Mouse (Mus musculus) heart, embryonic 12.5 days (tissue): ENCODE data around the gene Scamp5. TPM values are rescaled to one million over a fixed set of nuclear protein-coding genes. Genes with fewer than 3 reads are reported as not detected.
"Not testable (repeated sequence)": the region's sequence is repeated elsewhere in the genome, so short reads cannot be mapped to it uniquely, and the experiment has no call there.

Source experiments
- ATAC-seq: fragments of 200-750 bp; cut with Nextera tagmentation; 2 replicates; pipeline ENCODE4 v1.8.0; 2017; ENCODE audit warnings: moderate TSS enrichment, moderate library complexity; ENCODE audit not compliant: insufficient number of reproducible peaks, low FRiP score
- H3K27ac ChIP-seq: fragments of 300-500 bp; sonication (generic); 2 replicates; pipeline ENCODE4 v1.5.1; 2016; ENCODE audit warnings: mild to moderate bottlenecking, moderate library complexity; ENCODE audit not compliant: poor library complexity, severe bottlenecking
- H3K27me3 ChIP-seq: fragments of 300-500 bp; sonication (generic); replicated peaks from 2 replicates; pipeline ENCODE4 v1.6.1; 2016; ENCODE audit warnings: mild to moderate bottlenecking, moderate library complexity
- H3K36me3 ChIP-seq: fragments of 300-500 bp; sonication (generic); 2 replicates; pipeline ENCODE4 v1.6.1; 2016; ENCODE audit warnings: mild to moderate bottlenecking, moderate library complexity
- H3K4me1 ChIP-seq: fragments of 300-500 bp; sonication (generic); replicated peaks from 2 replicates; pipeline ENCODE4 v1.6.1; 2016; ENCODE audit warnings: mild to moderate bottlenecking
- H3K4me2 ChIP-seq: fragments of 300-500 bp; sonication (generic); 2 replicates; pipeline ENCODE4 v1.6.1; 2016; ENCODE audit warnings: mild to moderate bottlenecking, moderate library complexity
- H3K4me3 ChIP-seq: fragments of 300-500 bp; sonication (generic); 2 replicates; pipeline ENCODE4 v1.5.1; 2016; ENCODE audit warnings: mild to moderate bottlenecking
- H3K9ac ChIP-seq: fragments of 300-500 bp; sonication (generic); 2 replicates; pipeline ENCODE4 v1.6.1; 2016; ENCODE audit warnings: mild to moderate bottlenecking, moderate library complexity
- H3K9me3 ChIP-seq: fragments of 300-500 bp; sonication (generic); replicated peaks from 2 replicates; pipeline ENCODE4 v1.6.1; 2016; ENCODE audit warnings: mild to moderate bottlenecking, moderate library complexity
- WGBS: fragments of 180-500 bp; shearing (Covaris S2); methylation state at CpG from one replicate; pipeline ENCODE4 v1.1.7; 2016; 5-methylcytosine and 5-hydroxymethylcytosine counted together
- polyA plus RNA-seq: library from polyadenylated mRNA; unstranded; fragments of >200 nt; fragmentation: Nextera tagmentation; extraction: Ambion mirVana; gene quantifications from 2 replicates; pipeline ENCODE4 v1.2.1, GENCODE M21; 2016

Scamp5 gene
- polyA plus RNA-seq, 1 experiment from 2014 or later, result 12.3 TPM

DNA sequence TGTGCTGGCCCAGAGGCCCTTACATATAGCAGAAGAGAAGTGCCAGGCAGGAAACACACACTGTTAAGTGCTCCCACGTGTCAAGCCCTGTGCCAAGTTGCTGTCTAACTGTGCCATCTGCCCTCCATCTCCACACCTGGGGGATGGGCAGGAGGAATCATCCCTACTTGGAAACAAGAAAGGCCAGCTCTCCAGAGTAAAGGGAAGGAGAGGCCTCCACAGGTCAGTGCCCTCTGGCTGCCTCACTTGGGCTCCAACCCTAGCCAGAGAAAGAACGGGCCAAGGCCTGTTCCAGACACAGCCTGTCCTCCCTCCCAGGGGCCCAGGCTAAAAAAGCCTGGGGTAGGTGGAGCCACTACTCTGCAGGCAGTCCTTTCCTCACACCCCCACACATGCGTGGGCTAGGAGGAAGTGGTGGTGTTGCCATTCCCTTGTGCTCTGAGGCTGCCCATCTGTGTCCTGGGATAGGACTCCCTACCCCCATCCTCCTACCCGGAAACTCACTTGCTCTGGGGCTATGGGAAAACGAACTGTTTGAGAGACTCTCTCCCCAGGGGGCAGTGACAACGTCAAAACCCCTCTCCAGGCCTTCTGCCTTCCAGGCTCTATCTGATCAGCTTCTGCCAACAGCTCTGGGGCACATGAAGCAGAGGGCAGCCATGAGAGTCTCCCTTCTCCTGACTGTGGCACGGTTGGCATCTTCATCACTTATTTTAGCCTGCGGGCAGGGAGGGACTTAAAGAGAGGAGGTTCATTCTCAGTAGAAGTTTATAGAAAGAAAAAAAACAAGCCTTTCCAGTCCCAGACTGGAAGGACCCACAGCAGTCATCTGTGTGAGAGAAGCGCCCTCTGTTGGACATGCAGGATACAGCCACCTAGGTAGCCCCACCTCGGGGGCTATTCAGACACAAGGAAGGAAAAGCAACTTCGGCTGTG, 34.5 kb downstream of the Scamp5 start:
- Histone ChIP-seq H3K27me3 (no peaks in the 10 kb centered on the region), H3K27ac (peak overlapping the region; percentile 59; the same call in 1 of the 2 replicates), H3K36me3 (no peaks in the 10 kb centered on the region), H3K4me1 (peaks cover 43% of the 10 kb centered on the region), H3K4me2 (0 out of 2 replicates have a peak overlapping the region, but pooled peaks have one; percentile 26), H3K4me3 (no peak overlapping the region), H3K9me3 (no peaks in the 10 kb centered on the region), H3K9ac (peak overlapping the region; percentile 45; the same call in 1 of the 2 replicates)
- 13% methylated on average over 11 of the region's 11 CpGs for WGBS
- peak; percentile 73 for ATAC-seq

DNA sequence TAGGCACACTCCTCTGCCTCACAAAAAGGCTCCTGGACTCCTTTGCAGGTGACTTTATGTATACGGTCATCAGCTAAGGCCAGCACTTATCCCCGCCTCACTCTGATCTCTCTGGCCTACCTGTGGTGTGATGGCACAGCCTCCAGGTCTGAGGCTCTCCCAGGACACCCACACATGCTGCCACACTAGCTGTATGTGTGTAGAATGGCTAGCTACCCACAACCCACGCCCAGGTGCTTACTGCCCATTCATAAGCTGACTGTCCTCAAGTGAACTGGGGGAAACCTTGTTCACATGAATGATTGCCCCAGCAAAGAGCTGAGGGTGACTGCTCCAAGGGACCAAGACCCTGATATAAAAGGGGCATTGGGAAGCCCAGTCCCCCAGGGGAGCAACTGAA, 35.4 kb downstream of the Scamp5 start:
- peaks cover 44% of the 10 kb centered on the region for H3K4me1 ChIP-seq
- no peak for ATAC-seq
- no peak overlapping the region for H3K27ac ChIP-seq
- H3K9ac ChIP-seq, result no peak overlapping the region
- H3K27me3 ChIP-seq, result no peaks in the 10 kb centered on the region
- no peaks in the 10 kb centered on the region for H3K9me3 ChIP-seq
- H3K36me3 ChIP-seq, result no peaks in the 10 kb centered on the region
- WGBS, result 92% methylated on average over 3 of the region's 3 CpGs
- H3K4me3 ChIP-seq, result no peak overlapping the region
- no peak overlapping the region for H3K4me2 ChIP-seq

DNA sequence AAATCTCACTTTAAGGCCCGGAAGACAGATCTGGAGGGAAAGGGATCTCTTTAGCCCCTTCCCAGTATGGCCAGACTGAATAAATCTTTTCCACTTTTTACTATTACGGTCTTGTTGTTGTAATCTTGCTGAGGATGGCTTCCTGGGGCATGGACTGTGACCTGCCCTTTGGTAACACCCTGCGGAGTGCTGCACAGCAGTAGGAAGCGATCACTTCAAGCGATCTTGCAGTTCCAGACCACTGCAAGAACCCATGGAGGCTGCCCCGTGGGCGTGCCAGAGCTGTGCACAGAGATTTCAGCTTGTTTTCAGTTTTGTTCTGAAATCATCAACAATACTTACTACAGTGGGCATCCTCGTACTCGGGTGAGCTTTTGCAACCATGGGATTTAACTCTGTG, 36.7 kb downstream of the Scamp5 start:
- Histone ChIP-seq H3K4me3 (no peak overlapping the region), H3K27ac (no peak overlapping the region), H3K36me3 (no peaks in the 10 kb centered on the region; the same call in 1 of the 2 replicates), H3K9ac (0 out of 2 replicates have a peak overlapping the region, but pooled peaks have one; percentile 16), H3K9me3 (no peaks in the 10 kb centered on the region), H3K4me2 (no peak overlapping the region), H3K27me3 (no peaks in the 10 kb centered on the region), H3K4me1 (peaks cover 37% of the 10 kb centered on the region)
- ATAC-seq, result no peak
- WGBS, result 55% methylated on average over 9 of the region's 9 CpGs

DNA sequence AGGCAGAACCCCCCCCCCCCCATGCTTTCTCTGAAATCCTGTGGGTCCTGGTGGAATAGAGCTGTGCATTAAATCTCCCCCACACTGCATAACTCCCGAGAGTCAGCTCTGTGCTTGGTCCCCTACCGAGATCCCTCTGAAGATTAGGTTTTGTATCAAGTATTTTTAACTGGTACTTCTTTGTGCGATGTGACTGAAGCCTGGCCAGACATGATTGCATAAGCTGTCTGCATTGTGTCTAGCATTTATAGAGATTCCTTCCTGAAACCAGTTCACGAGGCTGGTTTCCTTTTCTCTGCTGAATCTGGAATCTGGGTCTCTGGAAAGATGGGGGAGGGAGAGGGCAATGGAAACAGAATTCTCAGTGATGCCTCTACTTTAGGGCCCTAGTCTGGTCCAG, 39.5 kb downstream of the Scamp5 start:
- Histone ChIP-seq H3K4me2 (no peak overlapping the region), H3K27me3 (no peaks in the 10 kb centered on the region)
- 38% methylated on average over 4 of the region's 4 CpGs for WGBS

DNA sequence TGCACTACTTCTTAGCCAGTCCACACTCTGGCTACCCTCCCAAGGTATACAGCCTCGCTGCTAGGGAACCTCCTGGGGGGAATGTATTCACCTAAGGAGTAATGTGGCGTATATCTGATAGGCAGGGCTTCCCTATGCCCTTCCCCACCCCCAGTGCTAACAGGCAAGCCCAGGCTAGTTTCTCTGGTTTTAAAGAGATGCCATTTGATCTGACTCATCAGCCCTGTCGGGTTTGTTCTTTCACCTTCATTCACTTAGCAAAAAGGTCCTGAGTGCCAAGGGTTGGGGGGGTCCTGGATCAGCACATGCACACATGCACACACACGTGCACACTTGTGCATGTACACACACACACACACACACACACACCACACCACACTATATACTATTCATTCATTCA, 39.9 kb downstream of the Scamp5 start:
- ATAC-seq, result no peak
- Histone ChIP-seq H3K9ac (no peak overlapping the region), H3K27ac (no peak overlapping the region), H3K27me3 (no peaks in the 10 kb centered on the region), H3K4me3 (no peak overlapping the region), H3K9me3 (no peaks in the 10 kb centered on the region), H3K36me3 (no peaks in the 10 kb centered on the region; the same call in 1 of the 2 replicates), H3K4me1 (peaks cover 47% of the 10 kb centered on the region), H3K4me2 (no peak overlapping the region)
- 65% methylated on average over 4 of the region's 4 CpGs for WGBS

More for the DNA sequence above, 39.5 kb downstream of the Scamp5 start:
- Histone ChIP-seq H3K4me1 (peaks cover 51% of the 10 kb centered on the region), H3K9me3 (no peaks in the 10 kb centered on the region), H3K9ac (no peak overlapping the region), H3K36me3 (no peaks in the 10 kb centered on the region; the same call in 1 of the 2 replicates), H3K27ac (no peak overlapping the region), H3K4me3 (no peak overlapping the region)
- ATAC-seq, result no peak

DNA sequence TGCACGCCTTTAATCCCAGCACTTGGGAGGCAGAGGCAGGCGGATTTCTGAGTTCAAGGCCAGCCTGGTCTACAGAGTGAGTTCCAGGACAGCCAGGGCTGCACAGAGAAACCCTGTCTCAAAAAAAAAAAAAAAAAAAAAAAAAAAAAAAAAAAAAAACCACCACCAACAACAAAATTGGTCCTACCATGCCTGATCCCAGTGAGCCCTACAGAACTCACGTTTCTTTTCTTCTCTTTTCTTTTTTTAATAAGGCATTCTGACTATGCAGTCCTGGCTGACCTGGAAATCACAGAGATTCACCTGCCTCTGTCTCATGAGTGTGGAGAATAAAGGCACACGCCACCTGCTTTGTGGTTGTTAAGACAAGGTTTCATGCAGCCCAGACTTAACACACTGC, 40.7 kb downstream of the Scamp5 start:
- H3K4me3 ChIP-seq, H3K4me2 ChIP-seq, H3K27me3 ChIP-seq, H3K27ac ChIP-seq, H3K9me3 ChIP-seq, H3K36me3 ChIP-seq, ATAC-seq, H3K9ac ChIP-seq: not testable (repeated sequence)
- WGBS, result 88% methylated on average over 4 of the region's 4 CpGs
- peaks cover 39% of the 10 kb centered on the region for H3K4me1 ChIP-seq

DNA sequence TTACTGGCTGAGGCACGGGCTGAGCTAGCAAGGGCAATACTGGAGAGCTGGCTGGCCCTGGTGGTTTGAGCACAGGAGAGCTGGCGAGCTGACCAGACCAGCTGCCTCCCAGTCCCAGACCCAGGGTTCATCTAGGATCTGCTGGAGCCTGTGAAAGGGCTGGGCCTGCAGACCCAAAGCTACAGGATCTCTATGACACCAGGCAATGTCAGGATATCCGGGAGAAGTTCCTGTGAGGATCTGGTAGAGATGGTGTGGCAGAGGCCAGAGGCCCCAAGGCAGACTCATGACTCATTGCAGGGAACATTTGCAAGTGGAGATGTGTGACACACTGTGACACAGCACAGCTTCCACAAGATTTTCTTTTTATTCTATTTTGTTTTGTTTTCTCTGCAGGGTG, 42.7 kb downstream of the Scamp5 start:
- 57% methylated on average over 3 of the region's 3 CpGs for WGBS
- H3K9me3 ChIP-seq, result no peaks in the 10 kb centered on the region
- H3K27me3 ChIP-seq, result no peaks in the 10 kb centered on the region
- no peak overlapping the region for H3K9ac ChIP-seq
- no peak overlapping the region for H3K4me3 ChIP-seq
- no peaks in the 10 kb centered on the region; the same call in 1 of the 2 replicates for H3K36me3 ChIP-seq
- ATAC-seq, result peak; percentile 37; the same call in 1 of the 2 replicates
- no peak overlapping the region for H3K4me2 ChIP-seq
- H3K4me1 ChIP-seq, result peaks cover 58% of the 10 kb centered on the region
- peak overlapping the region; percentile 59 for H3K27ac ChIP-seq

DNA sequence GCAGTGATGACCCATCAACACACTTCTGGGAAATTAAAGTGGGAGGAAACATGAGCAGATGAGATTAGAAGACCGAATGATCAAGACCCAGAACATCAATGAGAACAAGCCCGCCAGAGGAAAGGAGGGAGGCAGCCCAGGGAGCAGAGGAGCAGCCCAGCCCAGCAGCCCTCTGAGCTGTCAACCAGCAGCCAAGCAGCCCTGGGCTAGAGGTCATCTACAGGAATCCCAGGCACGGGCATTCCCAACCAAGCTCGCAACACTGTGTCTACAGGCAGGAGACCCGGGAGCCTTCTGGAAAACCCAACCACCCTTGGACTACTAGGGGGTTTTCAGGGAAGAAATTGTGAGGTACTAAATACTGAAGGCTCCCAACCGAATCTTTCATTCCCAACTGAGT, 43.8 kb downstream of the Scamp5 start:
- no peaks in the 10 kb centered on the region for H3K27me3 ChIP-seq
- H3K4me1 ChIP-seq, result peaks cover 64% of the 10 kb centered on the region
- H3K4me3 ChIP-seq, result no peak overlapping the region
- no peak overlapping the region for H3K9ac ChIP-seq
- ATAC-seq, result no peak
- H3K9me3 ChIP-seq, result no peaks in the 10 kb centered on the region
- H3K36me3 ChIP-seq, result no peaks in the 10 kb centered on the region; the same call in 1 of the 2 replicates
- WGBS, result 30% methylated on average over 6 of the region's 6 CpGs
- no peak overlapping the region for H3K4me2 ChIP-seq
- H3K27ac ChIP-seq, result no peak overlapping the region

DNA sequence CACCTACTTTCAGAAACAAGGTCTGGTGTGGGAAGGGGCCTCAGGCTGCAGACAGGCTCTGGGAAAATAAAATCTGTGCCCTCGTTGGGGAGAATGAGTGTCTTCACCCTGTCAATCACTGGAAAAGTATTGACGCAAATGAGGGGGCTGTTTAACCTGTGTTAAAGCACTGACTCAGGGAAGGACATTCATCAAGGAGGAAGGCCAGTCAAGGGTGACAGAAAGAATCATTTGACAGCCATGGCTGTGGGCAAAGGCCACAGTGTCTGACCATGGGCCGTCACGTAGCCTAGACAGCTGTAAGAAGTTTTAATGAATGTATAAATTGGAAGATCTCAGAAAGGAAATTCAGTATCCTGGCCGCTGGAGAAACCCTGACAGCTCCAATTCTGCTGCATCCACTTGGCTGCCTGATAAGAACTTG, 46.2 kb downstream of the Scamp5 start:
- no peaks in the 10 kb centered on the region; the same call in 1 of the 2 replicates for H3K36me3 ChIP-seq
- peak overlapping the region; percentile 83 for H3K27ac ChIP-seq
- H3K27me3 ChIP-seq, result no peaks in the 10 kb centered on the region
- H3K9me3 ChIP-seq, result no peaks in the 10 kb centered on the region
- no peak overlapping the region for H3K4me3 ChIP-seq
- no peak overlapping the region for H3K9ac ChIP-seq
- H3K4me2 ChIP-seq, result no peak overlapping the region
- ATAC-seq, result no peak
- H3K4me1 ChIP-seq, result peaks cover 48% of the 10 kb centered on the region
- 38% methylated on average over 5 of the region's 5 CpGs for WGBS

DNA sequence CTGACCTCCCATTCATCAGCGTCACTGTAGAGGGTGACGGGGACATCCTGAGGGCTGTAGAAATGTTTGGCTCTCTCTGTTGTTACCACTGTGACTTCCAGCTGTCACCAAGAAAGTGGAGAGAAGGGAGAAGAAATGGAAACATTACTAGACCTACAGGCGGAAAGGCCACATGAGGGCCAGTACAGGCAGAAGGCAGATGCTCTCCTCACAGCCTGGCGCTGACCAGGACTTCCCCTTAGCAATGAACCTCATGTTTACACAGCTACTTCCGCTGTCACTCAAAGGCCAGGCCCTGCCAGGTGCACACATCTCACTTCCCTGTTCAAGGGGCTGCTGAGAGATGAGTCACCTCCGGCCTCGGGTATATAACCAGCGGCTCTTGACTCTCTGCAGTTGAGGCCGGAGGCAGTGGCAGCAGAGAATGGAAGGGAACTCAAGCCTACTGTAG, 46.7 kb downstream of the Scamp5 start:
- Histone ChIP-seq H3K27ac (peak overlapping the region; percentile 83), H3K9me3 (no peaks in the 10 kb centered on the region), H3K4me2 (peak overlapping the region; percentile 50), H3K4me3 (no peak overlapping the region), H3K27me3 (no peaks in the 10 kb centered on the region), H3K9ac (peak overlapping the region; percentile 32; the same call in 1 of the 2 replicates), H3K36me3 (no peaks in the 10 kb centered on the region; the same call in 1 of the 2 replicates), H3K4me1 (peaks cover 48% of the 10 kb centered on the region)
- 30% methylated on average over 9 of the region's 9 CpGs for WGBS
- peak; percentile 70 for ATAC-seq

DNA sequence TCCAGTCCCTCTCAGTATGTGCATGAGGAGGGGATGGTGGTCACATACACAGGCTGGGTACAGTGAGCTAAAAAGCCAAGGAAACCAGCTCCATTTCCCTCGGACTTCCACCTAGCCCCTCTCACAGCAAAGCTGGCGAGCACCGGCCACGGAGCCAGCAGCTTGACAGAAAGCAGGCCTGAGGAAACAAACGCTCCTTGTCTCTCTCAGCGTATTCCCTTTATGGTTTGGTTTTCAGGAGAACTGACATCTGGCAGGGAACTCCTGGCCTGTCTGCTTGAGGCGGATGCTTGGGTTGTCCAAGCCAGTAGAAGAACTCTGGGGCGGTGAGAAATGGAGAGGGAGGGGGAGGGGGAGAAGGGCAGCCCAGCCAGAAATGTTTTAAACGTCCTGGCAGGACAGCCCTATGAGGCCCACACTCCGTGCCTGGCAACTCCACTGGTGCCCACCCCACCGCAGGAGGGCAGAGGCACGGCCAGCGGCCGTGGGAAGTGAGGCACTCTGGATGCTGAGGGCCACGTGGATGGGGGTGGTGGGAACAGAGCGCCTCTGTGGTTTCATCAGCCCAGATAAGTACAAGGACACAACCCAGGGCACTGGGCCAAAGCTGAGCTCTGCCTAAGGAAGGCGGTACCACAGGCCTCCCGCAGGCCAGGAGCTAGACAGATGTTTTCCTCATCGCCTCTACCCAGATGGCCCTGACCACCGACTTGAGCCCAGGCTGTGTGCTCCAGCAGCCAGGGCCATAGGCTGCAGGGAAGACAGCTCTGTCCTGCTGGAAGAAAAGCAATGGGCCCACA, 47.3 kb downstream of the Scamp5 start:
- H3K9me3 ChIP-seq, result no peaks in the 10 kb centered on the region
- WGBS, result 8% methylated on average over 20 of the region's 20 CpGs
- no peaks in the 10 kb centered on the region for H3K27me3 ChIP-seq
- no peaks in the 10 kb centered on the region for H3K36me3 ChIP-seq
- H3K4me2 ChIP-seq, result peak overlapping the region; percentile 50
- H3K4me3 ChIP-seq, result no peak overlapping the region
- ATAC-seq, result peak; percentile 89
- H3K4me1 ChIP-seq, result peaks cover 48% of the 10 kb centered on the region
- H3K9ac ChIP-seq, result peak overlapping the region; percentile 32
- H3K27ac ChIP-seq, result peak overlapping the region; percentile 83
